Mouse (Mus musculus) cerebellum, adult 18-20 months (tissue): ENCODE results near the gene Jazf1.

ENCODE experiments used
- DNase-seq, 2 experiments: peaks; one replicate each; pipeline ENCODE4 v3.0.0; 2021

The Jazf1 gene

DNA sequence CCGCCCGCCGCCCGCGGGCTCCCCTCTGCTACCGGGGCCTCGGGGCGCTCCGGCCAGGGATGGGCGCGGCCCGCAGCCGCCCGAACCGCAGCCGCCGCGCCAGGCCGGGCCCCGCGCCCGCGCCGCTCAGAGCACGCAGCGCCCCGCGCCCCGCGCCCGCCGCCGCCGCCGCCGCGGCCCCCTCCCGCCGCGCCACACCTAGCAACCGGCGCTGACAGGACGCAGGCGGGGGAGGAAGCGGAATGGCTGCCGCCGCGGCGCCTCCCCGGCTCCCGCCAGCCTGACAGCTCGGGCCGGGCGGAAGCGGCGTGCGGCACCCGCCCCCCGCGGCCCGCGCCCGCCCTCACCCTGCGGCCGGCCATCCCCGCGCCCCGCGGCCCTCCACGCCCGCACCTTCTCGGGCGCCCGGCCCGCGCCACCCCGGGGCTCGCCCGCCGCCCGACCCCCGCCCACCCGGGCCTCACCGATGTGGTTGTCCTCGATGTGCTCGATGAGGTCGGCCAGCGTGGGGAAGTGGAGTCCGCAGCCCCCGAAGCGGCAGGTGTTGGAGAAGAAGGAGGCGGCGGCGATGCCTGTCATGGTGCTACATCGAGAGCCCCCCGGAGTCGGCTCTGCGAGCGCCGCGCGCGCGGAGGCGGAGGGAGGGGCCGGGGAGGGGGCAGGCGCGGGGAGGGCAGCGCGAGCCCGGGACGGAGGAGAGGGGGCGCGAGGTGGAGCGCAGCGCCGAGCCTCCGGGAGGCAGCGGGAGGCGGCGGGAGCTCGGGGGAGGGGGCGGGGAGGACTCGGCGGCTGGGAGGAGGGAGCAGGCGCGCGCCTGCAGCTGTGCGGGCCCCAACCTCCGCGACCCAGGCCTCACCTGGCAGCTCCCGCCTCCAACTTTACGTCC is at the start of gene Jazf1:
Gene Jazf1, minus strand, starts transcription at position 643 of the 886 bp plus-strand sequence.
- DNase-seq, result peak; percentile 59 to 74

DNA sequence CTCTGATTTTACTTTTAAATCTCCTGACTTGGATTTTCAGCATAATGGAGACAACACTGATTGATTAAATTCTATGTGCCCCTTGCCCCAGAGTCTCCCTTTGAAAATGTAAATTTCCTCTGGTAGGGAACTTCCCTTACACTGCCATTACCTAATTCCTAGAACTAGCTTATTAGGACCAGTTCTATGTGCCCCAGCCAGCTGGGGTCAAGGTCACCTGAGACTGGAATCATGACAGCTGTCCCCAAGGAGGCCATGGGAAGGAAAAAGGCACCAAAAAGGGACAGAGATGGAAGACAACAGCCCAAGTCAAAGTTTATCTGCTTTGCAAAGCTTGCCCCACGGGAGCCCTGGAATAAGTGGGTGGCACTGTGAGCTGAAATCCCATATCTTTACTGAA is 49.4 kb upstream of the Jazf1 start:
- no peak for DNase-seq

DNA sequence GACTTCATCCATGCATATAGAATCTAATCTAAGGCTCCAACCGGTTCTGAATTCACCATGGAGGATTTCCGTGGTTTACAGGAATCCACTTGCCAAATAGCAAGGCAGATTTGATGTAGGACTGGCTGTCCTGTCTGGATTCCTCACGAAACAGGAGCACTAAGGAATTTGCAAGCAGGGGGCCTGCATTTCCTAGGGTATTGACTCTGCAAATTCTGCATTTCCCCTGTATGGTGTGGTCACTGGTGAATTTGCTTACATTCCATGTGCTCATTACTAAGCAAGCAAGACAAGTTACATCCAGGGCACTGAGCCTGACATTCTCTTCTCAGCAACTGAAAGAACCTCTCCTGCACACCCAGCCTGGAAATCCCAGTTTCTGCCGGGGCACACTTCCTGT is 18.4 kb upstream of the Jazf1 start:
- no peak for DNase-seq

DNA sequence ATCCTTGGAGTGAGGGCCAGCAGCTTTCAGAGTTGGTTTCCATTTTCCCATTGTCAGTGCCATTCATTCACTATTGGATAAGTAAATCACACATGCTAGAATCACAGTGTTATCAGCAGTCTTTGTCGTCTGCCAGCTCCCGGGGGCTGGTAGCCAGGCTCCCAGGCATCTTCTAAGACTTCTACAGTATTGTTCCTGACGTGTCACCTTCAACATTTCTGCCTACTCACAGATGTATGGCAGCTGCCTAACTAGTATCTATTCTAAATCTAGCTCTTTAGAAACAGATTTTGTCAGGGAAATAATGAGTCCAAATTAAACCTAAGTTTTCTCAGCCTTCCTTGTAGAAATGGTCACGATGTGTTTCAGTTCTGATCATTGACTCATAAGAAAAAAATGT is 12.8 kb upstream of the Jazf1 start:
- DNase-seq, result no peak

DNA sequence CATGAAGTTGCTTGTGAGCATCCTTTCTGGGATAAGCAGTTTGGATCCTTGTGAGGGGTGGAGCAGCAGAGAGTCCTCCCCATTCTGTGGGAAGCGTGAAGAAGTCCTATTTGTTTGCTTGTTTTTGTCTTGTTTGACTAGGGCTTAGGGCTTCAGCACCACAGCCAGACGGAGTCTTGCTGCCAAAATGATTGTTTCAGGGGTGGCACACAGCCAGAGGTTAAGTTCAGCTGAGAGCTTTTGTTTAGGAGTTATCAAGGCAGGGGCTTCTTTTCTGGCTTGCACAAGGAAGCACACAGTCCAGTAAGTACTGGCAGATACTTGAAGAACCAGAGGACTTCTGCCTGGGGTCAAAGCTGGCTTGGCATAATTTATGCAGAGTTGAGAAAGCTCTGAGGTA is 10.2 kb upstream of the Jazf1 start:
- DNase-seq, result no peak

DNA sequence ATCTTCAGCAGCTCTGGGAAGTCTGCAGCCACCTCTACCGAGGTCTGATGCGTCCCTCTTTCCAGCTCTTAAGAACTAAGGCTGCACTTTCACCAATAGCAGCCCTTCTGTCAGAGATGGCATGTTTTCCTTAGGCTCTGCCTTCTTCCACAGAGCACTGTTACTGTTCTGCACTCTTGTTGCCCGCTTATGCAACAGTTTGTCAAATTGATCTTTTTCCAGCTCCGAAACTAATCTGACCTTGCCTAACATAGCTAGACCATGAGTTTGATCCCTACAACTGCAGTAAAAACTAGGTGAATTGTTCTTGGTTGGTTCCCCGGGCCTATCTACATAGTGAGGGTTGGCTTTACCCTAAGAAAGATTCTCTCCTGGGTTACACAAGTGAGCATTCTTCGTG is 3.3 kb upstream of the Jazf1 start:
- no peak for DNase-seq

DNA sequence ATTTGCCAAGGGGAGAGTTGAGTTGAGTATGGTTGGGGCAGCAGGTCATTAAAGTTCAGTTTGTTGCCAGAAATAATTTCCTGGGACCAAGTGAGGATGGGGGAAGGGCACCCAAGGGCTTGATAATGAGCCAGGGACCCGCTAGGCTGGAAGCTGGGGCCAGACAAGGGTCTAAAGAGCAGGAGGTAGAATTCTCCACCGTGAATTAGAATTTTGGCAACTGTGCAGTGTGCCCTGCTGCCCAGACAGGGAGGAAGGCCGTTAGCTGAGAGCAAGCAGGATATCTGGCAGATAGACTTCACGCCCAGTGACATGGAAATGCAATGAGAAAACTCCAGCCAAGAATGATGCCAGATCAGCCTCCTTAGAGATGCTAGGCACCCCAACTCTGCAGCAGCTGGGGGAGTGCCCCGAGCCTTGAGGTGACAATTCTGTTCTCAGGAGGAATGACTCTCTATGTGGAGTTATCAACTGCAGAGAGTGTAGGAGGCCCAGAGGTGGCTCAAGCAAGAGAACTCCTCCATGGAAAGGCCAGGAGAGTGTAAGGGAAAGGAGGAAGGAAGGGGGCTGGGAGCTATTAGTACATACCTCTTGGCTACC is 1.6 kb upstream of the Jazf1 start:
- peak; percentile 17 to 28 for DNase-seq

DNA sequence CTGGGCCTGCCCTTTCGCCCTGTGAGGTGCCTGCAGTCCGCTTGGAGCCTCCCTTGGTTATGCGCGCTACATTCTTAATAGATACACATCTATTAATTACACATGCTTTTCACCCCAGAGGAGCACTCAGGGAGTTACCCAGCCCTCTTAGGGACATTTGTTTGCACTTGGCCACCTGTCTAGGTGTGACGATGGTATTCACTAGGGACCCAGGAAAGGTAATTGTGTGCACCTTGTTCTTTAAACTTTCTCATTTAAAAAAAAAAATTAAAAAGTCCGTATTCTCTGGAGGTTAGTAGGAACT is 396 bp upstream of the Jazf1 start:
- DNase-seq, result no peak

DNA sequence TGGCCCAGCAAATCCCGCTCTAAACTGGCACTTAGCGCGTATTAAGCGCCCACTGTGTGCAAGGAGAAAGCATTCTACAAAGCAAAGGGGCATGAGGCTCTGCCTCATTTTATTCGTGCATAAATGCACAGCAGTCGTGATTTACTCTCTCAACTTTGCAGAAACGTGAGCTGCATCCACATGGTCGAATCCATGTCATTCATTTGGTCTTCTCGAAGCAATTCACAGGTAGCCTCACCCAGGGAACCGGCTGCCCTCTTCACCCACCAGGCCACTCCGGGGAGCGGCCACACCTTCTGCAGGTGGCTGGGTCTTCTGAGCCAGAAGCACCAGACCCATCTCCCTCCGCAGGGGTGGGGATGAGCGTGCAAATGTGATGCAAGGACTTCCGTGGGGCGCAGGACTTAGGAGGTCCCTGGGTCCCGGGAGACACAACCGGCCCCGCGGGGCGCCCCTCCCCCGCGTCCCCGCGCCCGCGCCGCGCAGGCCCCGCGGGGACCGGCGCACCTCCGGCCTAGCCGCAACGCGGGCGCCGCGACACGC is 914 bp downstream of the Jazf1 start:
- DNase-seq, result peak; percentile 36 to 53

DNA sequence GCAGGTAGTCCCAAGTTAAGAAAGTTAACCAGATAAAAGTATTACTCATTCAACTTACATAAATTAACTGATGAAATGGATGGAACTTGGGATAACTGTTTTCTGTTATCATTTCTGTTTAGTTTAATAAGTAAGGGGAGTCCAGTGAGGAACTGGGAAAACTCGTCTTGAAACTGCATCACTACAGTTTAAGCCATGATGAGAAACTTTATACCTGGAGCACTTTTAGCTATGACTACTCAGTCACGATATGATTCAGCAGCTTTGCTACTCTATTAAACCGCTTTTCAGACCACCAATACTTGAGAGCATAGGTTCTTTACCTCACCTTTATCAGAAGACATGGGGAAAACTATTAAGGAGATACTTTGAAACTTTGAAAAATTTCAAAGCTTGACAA is 1.5 kb downstream of the Jazf1 start:
- DNase-seq, result no peak

DNA sequence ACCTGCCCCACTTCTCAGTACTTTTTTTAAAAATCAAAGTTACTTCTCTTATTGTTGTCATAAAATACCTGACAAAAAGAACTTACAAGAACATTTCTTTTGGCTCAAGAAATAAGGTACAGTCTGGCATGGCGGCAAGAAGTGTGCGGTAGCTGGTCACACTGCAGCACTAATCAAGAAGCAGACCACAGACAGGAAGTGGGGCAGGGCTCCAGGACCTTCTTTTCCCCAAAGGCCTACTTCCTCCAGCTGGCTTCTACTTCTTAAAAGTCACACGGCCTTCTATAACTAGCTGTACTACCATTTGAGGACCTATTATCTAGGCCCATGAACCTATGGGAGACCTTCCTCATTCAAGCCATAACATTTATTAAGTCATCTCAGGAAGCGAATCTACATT is 4.4 kb downstream of the Jazf1 start:
- DNase-seq, result no peak

DNA sequence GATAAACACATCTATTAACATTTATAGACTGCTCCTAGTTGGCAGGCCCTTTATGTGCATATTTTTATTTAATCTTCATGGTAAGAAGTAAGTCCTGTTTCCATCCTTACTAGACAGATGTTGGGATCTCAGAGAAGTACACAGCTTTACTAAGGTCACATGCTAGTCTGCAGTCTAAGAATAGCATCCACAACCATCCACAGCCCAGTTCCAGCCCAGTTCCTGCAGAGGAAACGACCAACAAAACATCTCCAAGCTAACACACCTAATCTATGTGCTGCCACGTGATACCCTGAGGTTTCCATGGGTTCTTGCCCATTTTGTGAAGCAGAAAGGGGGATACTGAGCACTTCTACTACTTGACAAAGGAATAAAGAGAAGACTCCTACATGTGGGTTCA is 13.5 kb downstream of the Jazf1 start:
- no peak for DNase-seq

DNA sequence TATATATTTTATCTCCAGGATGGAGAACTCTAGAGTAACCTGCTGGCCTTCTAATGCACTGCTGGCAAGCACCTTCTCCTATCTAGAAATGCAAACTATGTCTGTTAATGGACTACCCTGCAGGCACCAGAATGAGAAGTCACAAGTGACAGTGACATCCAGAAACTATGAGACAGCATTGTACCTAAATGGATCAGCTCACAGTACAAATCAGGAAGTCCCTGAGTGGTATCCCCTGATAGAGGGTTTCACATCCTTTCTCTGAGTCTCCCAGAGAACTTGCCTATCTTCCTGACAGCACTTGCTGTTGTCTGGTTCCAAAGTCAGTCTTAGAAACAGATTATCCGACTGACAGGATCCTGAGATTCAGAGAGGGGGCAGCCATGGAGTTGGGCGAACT is 22.9 kb downstream of the Jazf1 start:
- DNase-seq, result no peak

DNA sequence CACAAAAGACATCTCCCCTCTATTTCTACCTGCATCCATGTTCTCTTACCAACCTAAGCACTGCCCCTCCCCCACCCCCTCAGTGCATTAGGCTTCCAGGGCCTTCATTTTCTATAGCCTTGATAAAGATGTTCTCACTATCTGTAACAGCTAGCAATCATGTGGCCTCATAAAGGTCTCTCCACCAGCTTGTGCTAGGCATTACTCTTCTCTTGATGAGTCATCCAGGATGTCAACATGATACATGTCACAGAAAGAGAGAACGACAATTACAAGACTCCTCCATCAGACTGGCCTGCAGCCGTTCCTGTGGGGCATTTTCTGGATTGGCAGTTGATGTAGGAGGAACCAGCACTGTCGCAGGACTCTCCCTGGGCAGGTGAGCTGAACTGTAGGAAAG is 30.3 kb downstream of the Jazf1 start:
- DNase-seq, result no peak

DNA sequence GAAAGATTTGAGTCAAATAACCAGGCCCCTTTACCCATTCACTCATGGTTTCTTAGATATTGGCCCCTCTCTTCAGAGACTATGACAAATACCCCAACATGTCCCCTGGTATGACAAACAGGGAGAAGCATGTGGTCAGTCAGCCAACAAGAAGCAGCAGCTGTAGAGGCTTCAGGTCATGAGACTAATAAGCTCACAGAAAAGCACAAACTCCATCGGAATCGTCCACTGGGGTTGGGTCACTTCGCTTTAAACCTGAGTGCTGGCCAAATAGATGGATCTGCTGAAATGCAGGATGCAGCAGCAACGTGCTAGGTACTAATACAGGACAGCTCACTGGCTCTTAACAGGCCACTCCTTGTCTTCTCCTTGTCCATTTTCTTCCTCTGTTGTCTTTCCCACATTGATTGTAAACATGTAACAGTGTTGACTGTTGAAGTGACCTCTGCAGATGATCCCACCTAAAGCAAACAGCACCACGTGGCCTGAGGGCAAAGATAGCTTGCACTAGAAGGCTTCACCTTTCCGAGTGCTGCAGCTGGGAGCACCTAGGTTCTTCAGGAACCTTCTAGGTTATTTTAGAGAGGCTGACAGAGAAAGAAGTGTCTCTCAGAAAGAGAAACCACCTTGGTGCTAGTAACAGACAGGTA is 33.9 kb downstream of the Jazf1 start:
- DNase-seq, result no peak

DNA sequence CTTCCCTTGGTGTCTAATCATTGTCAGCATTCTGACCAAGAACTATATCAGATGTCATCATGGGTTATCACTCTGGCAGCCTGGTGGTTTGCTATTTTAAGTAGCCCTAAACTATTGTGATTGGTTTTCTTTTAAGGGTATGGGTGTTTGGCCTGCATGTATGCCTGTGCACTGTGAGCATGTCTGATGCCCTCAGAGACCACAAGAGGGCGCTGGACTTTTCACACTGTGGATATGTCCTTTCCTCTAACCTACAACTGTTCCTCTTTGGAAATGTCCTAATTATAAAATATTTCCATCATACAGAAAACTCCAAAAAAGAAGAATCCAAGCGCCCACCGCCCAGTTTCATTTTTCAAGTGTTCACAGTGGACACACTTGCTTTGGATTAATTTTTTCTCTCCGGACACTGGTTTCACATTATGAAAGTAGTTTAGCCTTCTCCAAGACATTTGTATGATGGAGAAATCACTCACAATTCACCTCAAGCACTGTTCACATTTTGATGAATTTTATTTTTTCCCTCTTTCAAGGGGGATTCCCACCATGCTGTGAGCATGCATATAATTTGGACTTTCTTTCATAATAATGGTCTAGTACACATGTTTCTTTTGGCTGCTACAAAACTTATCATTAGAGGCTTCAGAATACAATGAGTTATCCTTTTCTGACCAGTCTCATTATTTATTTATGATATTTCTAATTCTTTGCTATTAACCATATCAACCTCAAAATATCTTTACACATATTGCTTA is 35.5 kb downstream of the Jazf1 start:
- peak in 1 of 2 experiments; percentile 15 for DNase-seq

DNA sequence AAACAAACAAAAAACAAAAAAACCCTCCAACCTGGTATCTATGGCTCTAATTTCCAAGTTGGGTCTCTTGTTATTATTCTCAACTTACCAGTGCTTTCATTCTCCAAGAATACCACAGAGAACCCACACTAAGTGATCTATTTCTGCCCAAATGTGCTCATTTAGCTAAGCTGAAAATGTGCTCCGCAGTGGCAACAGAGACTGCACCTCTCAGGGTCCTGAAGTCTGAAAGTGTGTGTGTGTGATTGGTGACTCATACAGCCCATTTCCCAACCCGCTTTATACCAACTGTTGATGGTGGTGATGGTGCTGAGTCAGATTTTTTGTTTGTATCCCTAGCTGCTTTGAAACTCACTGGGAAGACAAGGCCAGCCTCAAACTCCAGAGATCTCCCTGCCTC is 46.4 kb downstream of the Jazf1 start:
- no peak for DNase-seq

DNA sequence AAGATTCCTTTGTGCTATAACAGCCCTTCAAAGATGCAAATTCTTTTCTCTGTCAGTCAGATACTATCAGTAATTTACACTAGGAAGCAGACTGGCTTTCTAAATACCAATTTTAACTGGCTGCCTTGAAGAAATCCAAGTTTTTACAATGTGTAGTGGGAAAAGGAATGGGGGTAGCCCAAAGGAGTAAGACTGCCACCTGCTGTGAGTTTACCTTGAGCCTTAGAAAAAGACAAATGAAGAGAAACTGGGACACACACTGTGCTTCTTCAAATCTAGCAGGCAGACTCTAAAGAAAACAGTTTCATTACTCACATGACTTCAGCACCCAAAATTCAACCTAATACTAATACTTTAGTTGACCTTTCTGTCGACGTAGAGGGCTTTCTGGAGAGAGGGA is 47.4 kb downstream of the Jazf1 start:
- DNase-seq, result no peak

DNA sequence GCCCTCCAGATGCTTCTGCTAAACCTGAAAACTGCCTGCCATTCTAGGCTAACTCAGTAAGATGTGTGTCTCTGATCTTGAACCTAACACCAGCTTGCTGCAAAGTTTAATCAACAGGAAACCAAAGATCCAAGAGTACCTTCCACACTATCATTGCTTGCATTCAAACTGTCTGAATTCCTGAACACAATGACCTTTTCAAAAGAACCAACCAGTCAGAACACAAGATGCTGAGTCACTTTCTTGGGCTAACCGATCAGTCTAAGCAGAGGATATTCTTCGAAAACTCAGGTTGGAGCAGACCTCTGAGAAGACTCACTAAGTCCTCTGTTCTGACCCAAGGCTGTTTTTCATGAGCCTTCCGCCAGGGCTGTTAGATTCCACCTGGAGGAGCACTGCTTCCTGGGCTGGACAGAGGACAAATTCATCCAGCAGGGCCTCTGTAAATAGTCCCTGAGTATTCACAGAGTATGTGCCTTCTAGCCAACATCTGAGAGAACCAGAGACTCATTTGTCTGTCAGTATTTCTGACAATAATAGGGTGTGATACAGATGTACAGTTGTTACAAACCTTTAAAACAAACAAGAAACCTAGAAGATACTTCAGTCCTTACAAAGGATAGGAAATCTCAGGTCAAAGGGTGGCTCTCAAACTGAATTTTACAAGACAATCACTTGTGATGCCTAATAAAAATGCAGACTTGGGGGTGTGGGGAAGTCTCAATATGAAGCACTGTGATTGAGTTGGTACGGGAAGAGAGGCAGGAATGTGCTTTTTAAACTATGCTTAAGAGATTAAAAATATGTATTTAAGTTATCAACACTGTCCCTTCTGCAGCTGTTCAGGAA is 50.9 kb downstream of the Jazf1 start:
- DNase-seq, result peak in 1 of 2 experiments; percentile 35

DNA sequence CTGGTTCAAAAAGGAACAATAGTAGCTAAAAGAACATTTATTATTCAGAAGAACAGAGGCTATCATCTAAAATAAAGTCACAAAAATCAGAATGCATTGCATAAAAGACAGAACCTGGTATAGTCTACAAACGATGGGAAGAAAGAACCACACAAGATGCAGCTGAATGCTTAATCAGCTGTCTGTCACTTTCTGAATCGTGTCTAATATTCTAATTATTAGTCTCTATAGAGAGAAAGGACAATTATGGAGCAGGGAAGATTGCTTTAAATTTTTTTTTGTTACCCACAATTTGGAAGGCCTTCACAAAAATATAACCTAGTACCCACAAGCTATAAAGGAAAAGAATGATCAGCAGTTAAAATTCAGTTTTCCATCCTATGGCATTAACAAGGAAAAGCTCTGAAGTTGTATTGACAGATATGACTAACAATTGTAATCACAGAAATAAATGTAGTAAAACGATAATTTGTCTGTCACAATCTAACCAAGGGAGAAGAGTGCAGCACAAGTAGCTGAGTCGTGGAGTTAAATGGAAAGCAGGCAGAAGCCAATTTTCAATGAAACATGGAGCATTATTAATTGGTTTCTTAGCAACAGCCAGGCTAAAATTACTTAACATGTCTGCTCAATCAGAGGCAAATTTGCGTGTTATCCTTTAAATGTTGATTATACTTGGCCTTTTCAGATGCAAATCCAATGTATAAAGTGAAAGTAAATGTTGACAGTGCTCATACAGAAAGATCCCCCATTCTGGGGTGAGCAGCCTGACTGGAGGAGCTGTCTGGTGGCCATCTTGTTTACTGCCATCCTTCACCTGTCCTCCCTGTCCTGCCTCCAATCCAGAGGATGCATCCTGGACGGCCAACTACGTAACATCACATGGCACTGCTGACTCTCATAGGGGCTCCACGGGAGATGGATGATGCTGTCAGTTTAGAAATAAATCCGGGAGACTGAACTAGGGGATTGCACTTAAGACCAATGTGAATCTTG is 53.7 kb downstream of the Jazf1 start:
- no peak for DNase-seq

DNA sequence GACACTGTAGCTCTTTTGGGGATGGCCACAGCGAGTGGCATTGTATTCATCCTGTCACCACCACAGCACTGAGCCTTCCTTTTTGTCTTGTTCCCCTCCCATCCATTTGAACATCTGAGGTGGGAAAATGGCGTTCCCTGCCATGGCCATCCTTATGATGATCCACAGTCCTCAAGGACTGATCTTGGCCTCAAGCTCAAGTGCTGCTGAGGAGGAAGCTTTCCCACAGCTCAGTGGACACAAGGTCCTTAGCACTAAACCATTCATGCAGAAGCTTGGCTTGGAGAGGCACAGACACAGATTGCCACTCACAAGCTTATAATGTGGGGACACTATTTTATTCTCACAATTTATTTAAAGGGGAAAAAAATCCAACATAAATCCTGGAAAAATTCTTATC is 58.1 kb downstream of the Jazf1 start:
- DNase-seq, result peak; percentile 23 to 47
